Mouse (Mus musculus): ENCODE data around the gene Slc6a21.

Slc6a21 gene

GRCm38 (mm10) chr7:45315182-45315701 lies 37.9 kb downstream of the Slc6a21 start:
- DNase-seq (ENCODE audit: low read depth, low spot score), result no peak

- DNase-seq (ENCODE audit: low read depth, low spot score), result no peak
Measured at GRCm38 (mm10) chr7:45316536-45316935, 39.2 kb downstream of the Slc6a21 start.

DNA sequence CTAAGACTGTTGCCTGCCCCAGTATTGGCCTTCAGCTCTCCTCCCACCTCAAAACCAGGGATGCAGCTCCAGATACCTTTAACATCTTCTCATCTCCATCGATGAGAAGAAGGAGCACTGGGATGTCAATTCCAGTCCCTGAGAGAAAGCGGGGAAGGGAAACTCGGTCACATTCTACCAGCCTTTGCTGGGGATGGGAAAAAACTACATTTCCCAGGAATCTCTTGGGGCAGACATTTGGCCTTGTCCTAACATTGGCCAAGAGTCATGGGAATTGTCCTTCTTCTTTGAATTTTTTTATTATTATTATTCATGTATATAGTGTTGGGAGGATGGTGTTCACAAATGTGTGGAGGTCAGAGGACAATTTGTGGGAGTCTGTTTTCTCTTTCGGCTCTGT lies 44.9 kb downstream of the Slc6a21 start:
- DNase-seq (ENCODE audit: low read depth, low spot score), result no peak

- no peak for DNase-seq (ENCODE audit: low read depth, low spot score)
Measured at GRCm38 (mm10) chr7:45323069-45323468, 45.8 kb downstream of the Slc6a21 start.

GRCm38 (mm10) chr7:45325800-45326199 lies 48.5 kb downstream of the Slc6a21 start:
- DNase-seq (ENCODE audit: low read depth, low spot score), result no peak

GRCm38 (mm10) chr7:45328841-45329475 lies 51.6 kb downstream of the Slc6a21 start:
- no peak for DNase-seq (ENCODE audit: low read depth, low spot score)

GRCm38 (mm10) chr7:45331502-45331901 lies 54.2 kb downstream of the Slc6a21 start:
- DNase-seq (ENCODE audit: low read depth, low spot score), result no peak

DNA sequence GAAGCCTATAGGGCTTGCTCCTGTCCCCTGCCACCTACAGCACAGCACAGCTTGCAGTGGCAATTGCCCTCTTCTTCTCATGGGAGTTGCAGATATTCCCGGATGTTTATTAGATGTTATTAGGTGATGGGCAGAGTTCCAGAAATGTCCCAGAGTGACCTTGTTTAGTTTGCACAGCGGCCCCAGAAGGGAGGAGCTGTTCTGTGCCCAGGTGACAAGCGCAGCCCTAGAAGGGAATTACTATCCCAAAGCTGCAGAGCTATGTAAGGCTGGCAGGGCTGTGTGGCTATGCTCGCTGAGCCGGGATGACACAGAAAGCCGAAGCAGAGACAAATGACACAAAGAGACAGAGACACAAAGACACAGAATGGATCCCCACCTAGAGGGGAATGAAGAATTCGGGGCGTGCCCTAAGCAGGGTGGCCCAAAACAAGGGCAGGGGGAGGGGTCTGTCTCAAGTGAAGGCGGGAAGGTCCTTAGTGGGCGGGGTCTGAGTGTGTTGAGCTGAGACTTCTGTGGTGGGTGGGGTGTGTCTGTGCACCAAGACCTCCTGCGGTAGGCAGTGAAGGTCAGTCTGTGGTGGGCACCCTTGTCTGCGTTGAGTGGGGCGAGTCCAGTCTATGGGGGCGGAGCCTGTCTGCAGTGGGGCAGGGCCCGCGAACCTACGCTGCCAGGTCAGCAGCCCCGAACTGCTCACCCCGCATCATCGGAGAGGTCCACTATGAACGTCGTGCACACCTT lies 55.5 kb downstream of the Slc6a21 start:
- no peak for DNase-seq (ENCODE audit: low read depth, low spot score)

DNA sequence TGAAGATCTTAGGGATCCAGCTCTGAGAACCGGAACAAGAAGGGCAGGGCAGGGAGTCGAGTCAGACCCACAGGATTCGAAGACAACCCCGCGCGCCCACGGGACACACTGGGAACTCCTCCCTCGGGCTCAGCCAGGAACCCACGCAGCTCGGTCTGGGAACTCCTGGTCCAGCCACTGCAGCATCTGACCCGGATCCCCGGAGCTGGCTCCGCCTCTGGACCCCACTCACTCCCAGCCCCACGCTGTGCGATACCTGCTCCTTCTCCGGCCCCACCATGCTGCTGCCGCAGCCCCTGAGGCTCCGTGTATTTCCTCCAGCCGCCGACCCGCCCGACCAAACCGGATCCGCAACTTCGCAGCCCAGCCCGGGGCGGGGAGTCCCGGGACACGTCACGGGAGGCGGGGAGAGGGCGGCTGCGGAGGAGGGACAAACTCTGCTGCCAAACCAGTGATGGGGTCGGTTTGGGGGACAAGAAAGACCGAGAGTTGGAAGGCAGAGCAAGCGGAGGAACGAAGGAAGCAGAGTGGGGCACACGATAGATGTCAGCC lies 56.2 kb downstream of the Slc6a21 start, which contains the start of gene Trpm4:
Gene Trpm4 (minus strand): TSS at position 350 of the 552 bp plus-strand sequence.
- DNase-seq (ENCODE audit: low read depth, low spot score), result no peak

- DNase-seq (ENCODE audit: low read depth, low spot score), result no peak
Measured at GRCm38 (mm10) chr7:45334605-45335004, 57.3 kb downstream of the Slc6a21 start.

- no peak for DNase-seq (ENCODE audit: low read depth, low spot score)
Measured at GRCm38 (mm10) chr7:45335056-45335455, 57.7 kb downstream of the Slc6a21 start, which contains the start of gene Hrc. Gene Hrc, plus strand, starts transcription at chr7:45335290.

- DNase-seq (ENCODE audit: low read depth, low spot score), result no peak
Measured at GRCm38 (mm10) chr7:45336319-45336718, 59.0 kb downstream of the Slc6a21 start.

DNA sequence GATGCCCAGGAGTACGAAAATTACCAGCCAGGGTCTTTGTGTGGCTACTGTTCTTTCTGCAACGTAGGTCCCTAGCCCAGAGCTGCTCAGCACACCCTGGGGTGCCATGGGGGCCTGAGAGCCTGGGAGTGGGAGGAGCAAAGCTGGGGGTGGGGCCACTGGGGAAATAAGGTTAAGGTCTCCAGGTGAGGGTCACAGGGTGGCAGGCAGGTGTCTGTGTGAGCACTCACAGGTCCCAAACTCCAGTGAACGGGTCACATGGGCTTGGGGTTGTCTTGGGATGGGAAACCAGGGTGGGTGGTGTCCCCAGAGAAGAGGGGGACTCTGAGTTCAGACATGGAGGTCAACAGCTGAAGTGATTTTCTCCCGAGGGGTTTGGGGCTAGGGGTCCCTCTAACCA lies 60.2 kb downstream of the Slc6a21 start:
- DNase-seq (ENCODE audit: low read depth, low spot score), result no peak

- no peak for DNase-seq (ENCODE audit: low read depth, low spot score)
Measured at GRCm38 (mm10) chr7:45338161-45338911, 61.0 kb downstream of the Slc6a21 start.

Data from retina, adult 2 months (tissue).